Mouse (Mus musculus) midbrain, embryonic 14.5 days (tissue): Measurements from ENCODE around the gene Large2. TPM values are rescaled to one million over a fixed set of nuclear protein-coding genes. Genes with fewer than 3 reads are reported as not detected.

Source experiments
- ATAC-seq: fragments of 200-750 bp; cut with Nextera tagmentation; 2 replicates; pipeline ENCODE4 v1.8.0; 2017; ENCODE audit warnings: moderate number of reproducible peaks, moderate library complexity; ENCODE audit not compliant: low FRiP score, low TSS enrichment
- DNase-seq: peaks from one replicate; pipeline ENCODE4 v3.0.0-alpha.2; 2015
- H3K27ac ChIP-seq: fragments of 300-500 bp; sonication (generic); replicated peaks from 2 replicates; pipeline ENCODE4 v1.5.1; 2014; ENCODE audit warnings: mild to moderate bottlenecking, low read depth, low read length, moderate library complexity
- H3K27me3 ChIP-seq: fragments of 300-500 bp; sonication (generic); 2 replicates; pipeline ENCODE4 v1.6.1; 2014; ENCODE audit warnings: low read length, control low read depth, mixed read lengths; ENCODE audit not compliant: control insufficient read depth, insufficient read depth
- H3K36me3 ChIP-seq: fragments of 300-500 bp; sonication (generic); 2 replicates; pipeline ENCODE4 v1.6.1; 2014; ENCODE audit warnings: low read length, control low read depth; ENCODE audit not compliant: control insufficient read depth, insufficient read depth
- H3K4me1 ChIP-seq: fragments of 300-500 bp; sonication (generic); 2 replicates; pipeline ENCODE4 v1.6.1; 2014; ENCODE audit warnings: mild to moderate bottlenecking, antibody characterized with exemption, low read length, control low read depth; ENCODE audit not compliant: control insufficient read depth, insufficient read depth
- H3K4me2 ChIP-seq: fragments of 300-500 bp; sonication (generic); 2 replicates; pipeline ENCODE4 v1.6.1; 2014; ENCODE audit warnings: mild to moderate bottlenecking, low read length, moderate library complexity
- H3K4me3 ChIP-seq: fragments of 300-500 bp; sonication (generic); replicated peaks from 2 replicates; pipeline ENCODE4 v1.5.1; 2014; ENCODE audit warnings: low read depth, low read length
- H3K9ac ChIP-seq: fragments of 300-500 bp; sonication (generic); replicated peaks from 2 replicates; pipeline ENCODE4 v1.6.1; 2014; ENCODE audit warnings: mild to moderate bottlenecking, low read length, moderate library complexity
- H3K9me3 ChIP-seq: fragments of 300-500 bp; sonication (generic); 2 replicates; pipeline ENCODE4 v1.6.1; 2016; ENCODE audit warnings: low read length, control low read depth, mixed read lengths; ENCODE audit not compliant: control insufficient read depth
- WGBS: fragments of 180-500 bp; shearing (Covaris S2); extraction: QIAGEN DNeasy Blood & Tissue Kit; methylation state at CpG from one replicate; pipeline ENCODE4 v1.1.7; 2014; 5-methylcytosine and 5-hydroxymethylcytosine counted together
- polyA plus RNA-seq: library from polyadenylated mRNA; unstranded; fragments of >200 nt; fragmentation: Nextera tagmentation; extraction: Ambion mirVana; gene quantifications from 2 replicates; pipeline ENCODE4 v1.2.1, GENCODE M21; 2014

Gene Large2
- polyA plus RNA-seq, 1 experiment from 2014 or later = 1.6 TPM

DNA sequence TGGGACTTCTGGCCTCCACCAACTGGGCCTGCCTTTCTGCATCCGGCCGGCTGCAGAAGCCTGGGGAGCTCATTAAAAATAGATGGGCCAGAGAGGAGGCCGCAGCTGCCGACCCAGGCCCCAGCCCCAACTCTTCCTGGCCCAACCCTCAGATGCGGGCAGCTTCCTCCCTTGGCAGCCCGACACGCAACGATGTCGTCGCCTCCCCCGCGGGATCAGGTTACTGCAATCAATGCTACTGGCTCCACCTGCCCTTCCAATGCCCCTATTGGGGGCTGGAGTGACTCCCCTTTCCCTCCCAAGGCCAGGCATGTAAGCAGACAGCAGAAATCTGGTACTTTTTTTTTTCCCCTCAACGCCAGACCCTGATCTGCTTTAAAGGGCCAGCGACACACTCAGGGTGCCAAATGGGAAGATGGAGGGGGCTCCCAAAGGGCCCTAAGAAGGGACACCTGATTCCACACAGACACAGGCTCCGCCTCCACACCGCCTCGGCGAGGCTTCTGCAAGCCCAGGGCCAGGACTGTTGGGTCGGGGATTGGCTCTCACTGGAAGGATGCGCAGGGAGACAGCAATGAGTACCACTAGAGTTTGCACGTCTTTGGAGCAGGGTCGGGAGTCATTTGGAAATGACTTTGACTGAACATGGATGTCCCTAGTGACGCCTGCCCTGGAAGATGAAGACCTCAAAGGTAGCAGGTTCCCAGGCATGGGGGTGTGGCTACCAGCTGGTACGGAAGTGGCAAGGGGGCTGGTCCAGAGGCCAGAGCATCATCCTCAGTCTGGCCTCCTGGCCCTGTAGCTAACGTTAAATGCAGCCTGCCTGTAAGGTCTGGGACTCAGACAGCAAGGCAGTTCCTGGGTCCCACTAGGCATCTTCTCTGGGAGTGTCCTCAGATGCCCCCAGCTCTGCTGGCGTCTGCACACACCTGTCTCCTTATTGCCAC, 17.9 kb upstream of the Large2 start:
- peak overlapping the region; percentile 58 for H3K9ac ChIP-seq
- H3K4me1 ChIP-seq = peaks cover 56% of the 10 kb centered on the region
- peaks cover 8% of the 10 kb centered on the region for H3K36me3 ChIP-seq
- ATAC-seq (no peak), DNase-seq (peak; percentile 72)
- peak overlapping the region; percentile 29 for H3K4me3 ChIP-seq
- H3K9me3 ChIP-seq = no peaks in the 10 kb centered on the region
- WGBS = 4% methylated on average over 26 of the region's 26 CpGs
- peak overlapping the region; percentile 88 for H3K27ac ChIP-seq
- no peaks in the 10 kb centered on the region for H3K27me3 ChIP-seq
- H3K4me2 ChIP-seq = peak overlapping the region; percentile 59

GRCm38 (mm10) chr2:92391703-92392317, 17.1 kb upstream of the Large2 start:
- no peak for DNase-seq
- Histone ChIP-seq H3K36me3 (peaks cover 15% of the 10 kb centered on the region), H3K4me1 (peaks cover 57% of the 10 kb centered on the region), H3K27ac (peak overlapping the region; percentile 88), H3K4me3 (peak overlapping the region; percentile 29), H3K4me2 (peak overlapping the region; percentile 59), H3K9ac (peak overlapping the region; percentile 58), H3K9me3 (no peaks in the 10 kb centered on the region), H3K27me3 (no peaks in the 10 kb centered on the region)
- no peak; the same call in 1 of the 2 replicates for ATAC-seq
- 17% methylated on average over 11 of the region's 11 CpGs for WGBS

GRCm38 (mm10) chr2:92391116-92391515, 16.4 kb upstream of the Large2 start:
- H3K36me3 ChIP-seq = peaks cover 22% of the 10 kb centered on the region
- H3K27ac ChIP-seq = peak overlapping the region; percentile 88; the same call in 1 of the 2 replicates
- ATAC-seq (no peak), DNase-seq (no peak)
- H3K27me3 ChIP-seq = no peaks in the 10 kb centered on the region
- H3K4me2 ChIP-seq = peak overlapping the region; percentile 59
- WGBS = 88% methylated on average over 8 of the region's 8 CpGs
- H3K4me1 ChIP-seq = peaks cover 57% of the 10 kb centered on the region
- H3K4me3 ChIP-seq = no peak overlapping the region
- no peaks in the 10 kb centered on the region for H3K9me3 ChIP-seq
- no peak overlapping the region for H3K9ac ChIP-seq

DNA sequence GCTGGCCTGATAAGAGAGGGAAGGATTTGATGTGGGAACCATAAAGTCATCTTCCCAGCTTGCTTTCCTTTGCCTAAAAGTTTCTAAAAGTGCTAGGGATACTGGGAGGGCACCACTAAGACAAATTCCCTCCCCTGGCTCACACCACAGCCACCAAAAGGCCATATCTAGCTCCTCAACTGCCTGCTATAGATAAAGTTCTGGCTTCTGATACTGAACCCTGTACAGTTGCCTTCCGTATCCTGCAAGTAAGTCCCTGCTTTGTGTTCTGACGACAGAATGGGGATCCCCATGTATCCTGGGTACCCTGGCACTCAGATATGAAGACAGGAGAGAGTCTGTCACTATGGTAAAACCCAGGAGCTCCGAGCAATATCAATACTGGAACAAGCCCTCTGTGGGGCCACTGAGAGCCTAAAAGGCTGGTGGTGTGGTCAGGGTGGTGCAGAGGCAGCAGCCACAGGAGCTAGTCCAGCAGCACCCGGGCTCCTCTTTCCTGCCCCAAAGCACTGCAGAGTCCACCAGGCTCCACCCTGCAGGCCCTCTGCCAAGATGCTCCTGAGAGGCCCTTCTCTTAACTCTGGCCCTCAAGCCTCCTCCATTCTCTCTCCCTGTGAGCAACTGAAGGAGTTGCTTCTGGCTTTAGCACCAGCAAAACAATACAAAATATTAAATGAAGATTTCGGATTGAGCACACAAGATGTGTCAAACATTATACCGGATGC, 15.7 kb upstream of the Large2 start:
- Histone ChIP-seq H3K27ac (peak overlapping the region; percentile 83; the same call in 1 of the 2 replicates), H3K9ac (no peak overlapping the region), H3K4me2 (peak overlapping the region; percentile 76), H3K4me1 (peaks cover 57% of the 10 kb centered on the region), H3K27me3 (no peaks in the 10 kb centered on the region), H3K36me3 (peaks cover 30% of the 10 kb centered on the region), H3K9me3 (no peaks in the 10 kb centered on the region), H3K4me3 (no peak overlapping the region)
- no peak for DNase-seq
- no peak for ATAC-seq
- 71% methylated on average over 6 of the region's 6 CpGs for WGBS

GRCm38 (mm10) chr2:92389645-92390044, 15.0 kb upstream of the Large2 start:
- Histone ChIP-seq H3K27ac (peak overlapping the region; percentile 83), H3K4me3 (peak overlapping the region; percentile 74), H3K9ac (peak overlapping the region; percentile 84; the same call in 1 of the 2 replicates), H3K4me1 (peaks cover 57% of the 10 kb centered on the region), H3K36me3 (peaks cover 37% of the 10 kb centered on the region), H3K4me2 (peak overlapping the region; percentile 76), H3K27me3 (no peaks in the 10 kb centered on the region), H3K9me3 (no peaks in the 10 kb centered on the region)
- no peak for ATAC-seq
- 1% methylated on average over 10 of the region's 10 CpGs for WGBS
- no peak for DNase-seq

- H3K36me3 ChIP-seq = peaks cover 43% of the 10 kb centered on the region
- H3K27me3 ChIP-seq = no peaks in the 10 kb centered on the region
- under 1% methylated on average over 60 of the region's 62 CpGs for whole genome bisulfite sequencing
- H3K9me3 ChIP-seq = no peaks in the 10 kb centered on the region
- H3K27ac ChIP-seq = peak overlapping the region; percentile 83
- H3K4me3 ChIP-seq = peak overlapping the region; percentile 74
- H3K4me1 ChIP-seq = peaks cover 57% of the 10 kb centered on the region
- H3K4me2 ChIP-seq = peak overlapping the region; percentile 76
- DNase-seq (peak; percentile 96), ATAC-seq (peak; percentile 92)
- peak overlapping the region; percentile 84 for H3K9ac ChIP-seq
Measured at GRCm38 (mm10) chr2:92388891-92389641, 14.4 kb upstream of the Large2 start.

- H3K4me2 ChIP-seq = peak overlapping the region; percentile 76
- 26% methylated on average over 3 of the region's 3 CpGs for WGBS
- H3K4me1 ChIP-seq = peaks cover 51% of the 10 kb centered on the region
- H3K4me3 ChIP-seq = peak overlapping the region; percentile 74
- peak overlapping the region; percentile 84 for H3K9ac ChIP-seq
- H3K36me3 ChIP-seq = peaks cover 53% of the 10 kb centered on the region
- DNase-seq (no peak), ATAC-seq (no peak)
- H3K27ac ChIP-seq = peak overlapping the region; percentile 83
- H3K9me3 ChIP-seq = no peaks in the 10 kb centered on the region
- H3K27me3 ChIP-seq = no peaks in the 10 kb centered on the region
Measured at GRCm38 (mm10) chr2:92388081-92388517, 13.4 kb upstream of the Large2 start.

- H3K4me3 ChIP-seq = 0 out of 2 replicates have a peak overlapping the region, but pooled peaks have one; percentile 74
- H3K27me3 ChIP-seq = no peaks in the 10 kb centered on the region
- no peak for ATAC-seq
- DNase-seq = no peak
- WGBS = 80% methylated on average over 4 of the region's 4 CpGs
- H3K36me3 ChIP-seq = peaks cover 57% of the 10 kb centered on the region
- H3K9ac ChIP-seq = 0 out of 2 replicates have a peak overlapping the region, but pooled peaks have one; percentile 14
- no peak overlapping the region for H3K27ac ChIP-seq
- H3K9me3 ChIP-seq = no peaks in the 10 kb centered on the region
- H3K4me2 ChIP-seq = peak overlapping the region; percentile 76
- H3K4me1 ChIP-seq = peaks cover 47% of the 10 kb centered on the region
Measured at GRCm38 (mm10) chr2:92387646-92388045, 13.0 kb upstream of the Large2 start.
